Mouse (Mus musculus) cerebellum, adult (tissue): ENCODE results near the gene Ptbp1.

Experiments used
- ATAC-seq: cut with Nextera tagmentation; 2 replicates; pipeline ENCODE4 v1.9.2; 2017; ENCODE audit warnings: mild to moderate bottlenecking, moderate library complexity, mixed read lengths; ENCODE audit not compliant: insufficient number of reproducible peaks, low FRiP score, low TSS enrichment

Ptbp1 gene

DNA sequence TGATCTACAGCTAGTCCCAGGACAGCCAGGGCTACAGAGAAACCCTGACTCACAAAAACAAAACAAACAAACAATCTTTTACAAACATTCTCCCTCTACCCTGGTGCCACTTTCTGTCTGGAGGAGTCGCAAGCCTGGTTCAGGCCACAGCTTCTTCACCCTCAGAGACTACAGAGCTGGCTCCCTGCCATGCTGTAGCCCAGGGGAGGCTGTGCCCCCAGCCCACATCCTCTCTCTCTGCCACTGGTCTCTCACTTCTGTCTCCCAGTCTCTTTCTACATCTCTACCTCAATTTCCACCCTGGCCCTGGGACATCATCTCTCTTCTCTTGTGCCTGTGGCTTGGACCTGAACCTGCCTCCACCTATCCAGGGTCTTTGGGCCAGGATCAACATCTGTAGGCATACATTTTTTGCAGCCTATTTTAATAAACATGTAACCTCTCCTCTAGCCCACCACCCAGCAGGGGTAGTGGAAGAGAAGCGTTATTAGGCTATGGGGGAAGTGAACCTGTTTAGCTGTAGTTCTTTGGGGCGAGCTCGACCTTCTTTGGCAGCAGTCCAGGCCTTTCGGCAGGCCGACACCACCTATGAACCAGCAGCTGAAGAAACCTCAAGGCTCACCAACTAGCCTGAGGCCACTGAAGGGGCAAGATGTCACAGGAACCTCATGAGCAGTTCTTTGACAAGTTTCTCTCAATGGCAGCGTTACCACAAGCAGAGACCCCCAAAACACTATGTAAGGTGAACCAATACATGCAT, 22.0 kb upstream of the Ptbp1 start:
- no peak for ATAC-seq

DNA sequence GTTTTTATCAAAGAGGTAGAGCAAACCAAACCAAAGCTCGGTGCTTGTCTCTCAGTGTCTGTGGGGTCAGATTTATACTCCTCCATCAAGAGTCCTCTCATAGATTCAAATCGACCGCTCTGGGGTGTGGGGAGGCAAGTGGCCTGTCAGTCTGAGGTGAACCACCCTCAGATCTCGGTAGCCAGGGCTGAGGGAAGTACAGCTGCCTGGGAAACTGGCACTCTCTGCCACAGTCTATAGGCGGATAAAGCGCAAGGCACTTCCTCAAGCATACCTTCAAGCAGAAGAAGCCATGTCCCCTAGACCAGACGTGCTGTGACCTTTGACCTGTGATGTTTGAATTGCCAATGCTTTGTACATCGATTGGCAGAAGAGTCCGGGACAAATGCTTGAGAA, 21.4 kb upstream of the Ptbp1 start:
- ATAC-seq: no peak

DNA sequence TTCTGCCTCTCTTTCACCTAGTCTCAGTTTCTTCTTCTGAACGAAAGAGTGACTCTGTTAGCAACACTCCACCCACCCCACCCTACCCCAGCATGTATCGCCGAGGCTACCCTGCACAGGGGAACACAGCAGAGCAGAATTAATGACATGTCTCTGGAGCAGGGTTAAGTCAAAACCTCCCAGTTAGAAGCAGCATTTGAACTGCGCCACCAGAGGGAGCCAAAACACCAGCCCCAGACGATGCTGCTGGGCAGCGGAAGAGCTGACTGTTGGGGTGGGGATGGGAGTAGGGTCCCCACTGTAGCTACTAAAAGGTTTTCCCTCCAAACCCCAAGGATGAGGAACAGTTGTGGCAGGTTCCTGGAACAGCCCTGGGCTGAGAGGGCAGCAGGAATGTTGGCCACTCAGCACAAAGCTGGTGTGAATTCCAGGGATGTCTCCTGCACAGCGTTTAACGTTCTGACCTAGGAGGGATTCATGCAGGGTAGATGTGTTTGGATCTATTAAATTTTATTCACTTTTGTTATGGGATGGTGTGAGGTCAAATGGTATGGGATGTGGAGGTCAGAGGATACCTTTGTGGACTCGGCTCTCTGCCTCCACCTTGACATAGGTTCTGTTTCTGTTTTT, 19.3 kb upstream of the Ptbp1 start:
- ATAC-seq: peak; percentile 64; the same call in 1 of the 2 replicates

DNA sequence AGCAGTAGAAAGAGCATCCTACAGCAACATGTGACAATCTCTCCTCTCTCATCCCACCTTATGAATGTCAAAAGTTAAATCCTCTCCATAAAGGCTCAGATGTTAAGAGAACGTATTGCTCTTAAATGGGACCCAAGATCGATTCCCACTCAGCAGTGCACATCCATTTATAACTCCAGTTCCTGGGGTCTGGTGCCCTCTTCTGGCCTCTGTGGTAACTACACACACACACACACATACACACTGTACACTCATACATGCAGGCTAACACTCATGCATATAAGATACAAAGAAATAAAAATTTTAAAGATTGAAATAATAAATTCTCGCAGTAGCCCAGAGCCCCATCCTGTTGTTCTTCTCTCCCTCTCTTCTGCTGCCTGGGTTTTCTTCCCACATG, 17.3 kb upstream of the Ptbp1 start:
- ATAC-seq: no peak

DNA sequence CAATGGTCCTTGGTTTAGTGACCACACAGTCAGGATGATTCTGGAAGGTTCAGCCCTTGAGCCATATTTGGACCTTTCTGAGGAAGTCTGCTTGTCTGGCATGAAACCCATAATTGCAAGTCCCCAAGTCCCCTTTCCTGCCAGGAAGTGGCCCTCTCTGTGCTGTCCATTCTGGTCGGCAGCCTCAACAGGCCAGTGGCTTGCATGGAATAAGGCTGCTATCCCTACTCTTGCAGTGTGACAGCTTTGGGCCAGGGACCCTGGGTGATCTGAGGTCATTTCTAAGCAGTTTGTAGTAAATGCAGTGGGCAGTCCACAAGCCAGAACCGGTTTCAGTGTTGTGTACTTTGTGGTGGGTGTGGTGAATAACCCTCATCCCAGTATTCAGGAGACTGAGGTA, 16.1 kb upstream of the Ptbp1 start:
- ATAC-seq: no peak

DNA sequence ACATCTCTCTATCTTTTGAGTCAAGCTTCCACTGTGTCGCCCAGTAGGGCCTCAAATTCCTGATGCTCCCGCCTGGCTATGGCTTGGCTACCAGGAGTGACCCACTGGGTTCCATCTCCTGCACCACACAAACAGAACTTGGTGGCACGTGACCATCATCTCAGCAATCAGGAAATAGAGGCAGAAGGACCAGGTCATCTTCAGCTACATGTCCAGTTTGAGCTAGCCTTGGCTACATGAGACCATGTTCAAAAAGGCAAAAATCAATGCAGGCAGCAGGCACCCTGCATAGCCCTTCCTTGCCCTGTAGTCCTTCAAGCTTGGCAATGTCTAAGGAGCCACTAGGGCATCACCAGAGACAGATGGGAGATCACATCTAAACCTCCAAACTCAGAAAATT, 14.1 kb upstream of the Ptbp1 start:
- ATAC-seq: no peak

DNA sequence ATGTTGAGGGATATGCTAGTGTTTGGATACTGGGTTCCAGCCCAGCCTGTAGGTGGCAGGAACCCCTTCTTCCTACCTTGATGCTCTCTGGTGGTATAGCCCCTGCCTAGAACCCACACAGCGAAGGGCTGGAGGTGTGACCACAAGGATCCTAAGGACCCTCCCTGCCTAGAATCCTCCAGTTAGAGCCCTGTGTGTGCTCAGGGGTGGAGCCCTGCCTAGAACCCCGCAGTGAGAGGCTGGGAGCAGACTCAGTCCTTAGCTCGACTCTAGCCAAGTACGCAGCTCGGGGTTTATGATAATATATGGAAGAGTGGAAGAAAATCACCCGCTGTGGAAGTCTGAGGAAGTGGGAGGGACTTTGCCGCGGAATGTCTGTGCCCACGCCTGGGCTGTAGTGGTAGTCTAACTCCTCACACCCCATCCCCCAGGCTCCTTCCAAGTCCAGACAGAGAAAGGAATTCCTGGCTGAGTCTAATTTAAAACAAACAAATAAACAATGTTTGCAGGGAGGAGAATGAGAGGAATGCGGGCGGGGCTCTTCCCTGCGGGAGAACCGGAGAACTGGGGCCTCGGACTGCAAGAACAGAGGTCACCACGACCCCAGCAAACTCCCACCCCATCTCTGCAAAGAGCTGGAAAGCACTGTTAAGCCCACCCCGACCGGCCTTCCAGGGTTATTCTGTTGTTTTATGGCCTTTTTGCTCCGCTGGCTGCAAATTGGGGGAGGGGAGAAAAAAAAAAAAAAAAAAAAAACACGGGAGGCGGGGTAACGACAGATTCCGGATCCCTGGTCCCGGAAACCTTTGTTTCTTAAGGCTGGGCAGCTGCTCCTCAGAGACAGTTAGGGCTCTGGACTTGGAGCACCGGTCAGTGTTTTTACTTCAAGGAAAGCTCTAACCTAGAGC, 13.3 kb upstream of the Ptbp1 start:
- ATAC-seq: peak; percentile 80

DNA sequence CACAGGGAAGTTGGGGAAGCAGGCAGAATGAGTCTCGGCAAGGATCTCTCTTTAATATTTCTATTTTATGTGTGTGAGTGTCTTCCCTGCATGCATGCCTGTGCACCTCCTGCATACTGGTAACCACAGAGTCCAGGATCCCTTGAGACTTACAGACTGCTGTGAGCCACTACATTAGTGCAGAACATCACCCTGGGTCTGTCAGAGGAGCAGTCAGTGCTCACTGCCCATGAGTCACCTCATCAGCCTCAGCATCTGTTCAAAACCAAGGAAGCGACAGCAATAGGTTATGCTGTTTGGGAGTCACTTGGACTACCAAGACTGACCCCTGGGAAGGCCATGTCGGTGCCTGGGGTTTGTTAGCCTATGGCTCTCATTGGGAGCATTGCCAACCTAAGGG, 11.9 kb upstream of the Ptbp1 start:
- no peak for ATAC-seq

DNA sequence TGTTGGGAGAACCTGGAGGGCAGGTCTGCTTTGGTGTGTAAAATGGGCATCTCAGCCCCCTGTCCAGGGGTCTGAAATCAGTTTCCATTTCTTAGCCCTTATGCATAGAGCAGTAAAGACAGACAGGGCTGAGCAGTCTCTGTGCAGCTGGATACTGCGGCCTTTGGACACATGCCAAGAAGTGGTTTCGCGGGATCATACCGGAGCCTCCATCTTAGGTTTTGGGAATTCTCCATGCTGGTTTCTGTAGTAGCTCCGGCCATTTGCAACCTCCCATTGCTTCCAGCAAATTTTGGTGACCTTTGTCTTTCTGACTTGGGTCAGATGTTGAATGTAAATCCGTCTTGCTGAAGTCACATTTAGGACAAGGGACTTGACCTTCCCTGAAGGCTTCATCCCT, 10.8 kb upstream of the Ptbp1 start:
- no peak for ATAC-seq

DNA sequence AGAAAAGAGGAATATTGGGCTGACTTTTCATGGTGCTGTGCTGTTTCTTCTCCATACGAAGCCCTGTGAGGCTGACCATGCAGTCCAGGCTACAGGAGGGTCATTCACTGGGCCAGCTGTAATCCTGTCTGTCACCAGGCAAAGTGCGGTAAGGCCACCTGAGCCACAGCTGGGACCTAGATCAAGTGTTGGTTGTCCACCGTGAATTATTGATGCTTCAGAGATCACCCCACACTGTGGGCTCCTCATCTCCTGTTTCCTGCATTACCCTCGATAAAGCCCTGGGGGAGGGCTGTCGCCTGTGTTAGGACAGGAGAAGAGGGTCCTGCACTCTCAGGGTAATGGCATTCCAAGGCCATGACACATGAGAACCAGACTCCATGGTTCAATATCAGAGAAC, 7.7 kb upstream of the Ptbp1 start:
- ATAC-seq: no peak

DNA sequence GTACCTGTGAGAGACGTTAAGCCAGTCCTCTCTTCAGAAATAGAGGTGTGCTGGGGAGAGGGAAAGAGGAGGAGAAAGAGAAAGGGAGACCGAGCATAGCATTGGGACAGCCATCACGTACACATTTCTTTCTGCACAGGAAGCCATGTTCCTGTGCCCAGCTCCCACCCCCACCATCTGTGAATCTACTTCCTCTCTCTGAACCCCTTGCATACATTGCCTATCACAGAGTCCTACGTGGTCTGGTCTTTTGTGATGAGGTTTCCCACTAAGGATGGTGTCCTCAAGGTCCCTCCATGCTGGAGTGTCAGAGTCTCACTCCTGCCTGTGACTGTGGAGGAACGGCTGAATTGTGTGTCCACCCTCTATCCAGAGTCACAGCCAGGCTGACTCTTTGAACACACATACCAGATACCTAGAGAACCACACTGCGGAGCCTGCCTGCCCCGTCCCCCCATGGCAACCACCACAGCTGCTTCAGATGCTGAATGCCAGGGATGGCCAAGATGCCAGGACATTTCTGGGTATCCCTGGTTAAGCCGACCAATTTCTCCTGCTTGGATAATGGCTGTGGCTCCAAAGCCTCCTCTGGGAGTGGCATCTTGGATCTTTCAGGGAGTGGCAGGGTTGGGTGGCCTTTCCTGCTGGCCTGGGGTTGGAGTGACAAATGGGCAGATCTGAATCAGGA, 4.1 kb upstream of the Ptbp1 start:
- ATAC-seq: no peak

DNA sequence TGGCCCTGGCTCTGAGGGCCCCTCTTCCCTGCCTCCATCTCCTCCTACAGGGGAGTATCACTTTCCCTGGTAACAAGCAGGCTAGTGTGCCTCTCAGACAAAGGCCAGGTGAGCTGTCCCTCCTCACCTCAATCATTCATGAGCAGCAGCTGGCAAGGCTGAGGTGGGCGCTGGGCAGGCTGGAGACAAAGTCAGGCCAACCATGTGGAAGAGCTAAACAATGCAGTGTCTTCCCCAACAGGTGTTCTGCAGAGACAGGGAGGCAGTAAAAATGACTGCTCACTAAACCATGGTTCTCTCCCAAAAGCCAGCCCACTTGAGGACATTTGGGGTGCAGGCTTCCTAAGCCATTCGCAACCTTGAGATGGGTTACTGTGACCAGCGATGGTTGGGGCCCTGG, 2.6 kb upstream of the Ptbp1 start:
- no peak for ATAC-seq

DNA sequence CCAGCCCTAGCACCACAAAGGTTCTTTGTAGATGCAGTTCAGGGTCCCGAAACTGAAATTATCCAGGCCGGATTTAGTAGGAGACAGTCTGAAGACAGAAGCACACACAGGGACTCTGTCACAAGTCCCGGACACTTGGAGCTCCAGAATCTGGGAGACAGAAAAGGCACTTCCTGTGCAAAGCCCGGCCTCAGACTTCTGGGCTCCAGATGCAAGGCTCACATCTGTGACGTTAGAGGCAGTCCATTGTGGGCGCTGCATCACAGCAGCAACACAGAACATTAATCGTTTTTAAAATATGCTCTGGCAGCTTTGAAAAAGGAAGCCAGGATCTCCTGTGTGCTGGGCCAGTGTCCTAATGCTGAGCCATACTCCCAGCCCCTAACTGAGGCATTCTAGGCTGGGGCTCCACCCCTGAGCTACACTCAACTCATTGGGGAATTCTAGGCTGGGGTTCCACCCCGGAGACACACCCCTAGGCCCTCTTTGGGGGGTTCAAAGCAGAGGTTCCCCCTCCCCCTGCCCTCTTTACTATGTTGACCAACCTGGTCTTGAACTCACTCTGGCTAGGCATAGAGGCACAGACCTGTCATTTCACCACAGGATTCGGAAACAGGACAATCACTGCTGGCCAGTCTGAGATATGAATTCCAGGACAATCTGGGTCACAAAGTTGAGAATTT, 2.0 kb upstream of the Ptbp1 start:
- no peak for ATAC-seq

DNA sequence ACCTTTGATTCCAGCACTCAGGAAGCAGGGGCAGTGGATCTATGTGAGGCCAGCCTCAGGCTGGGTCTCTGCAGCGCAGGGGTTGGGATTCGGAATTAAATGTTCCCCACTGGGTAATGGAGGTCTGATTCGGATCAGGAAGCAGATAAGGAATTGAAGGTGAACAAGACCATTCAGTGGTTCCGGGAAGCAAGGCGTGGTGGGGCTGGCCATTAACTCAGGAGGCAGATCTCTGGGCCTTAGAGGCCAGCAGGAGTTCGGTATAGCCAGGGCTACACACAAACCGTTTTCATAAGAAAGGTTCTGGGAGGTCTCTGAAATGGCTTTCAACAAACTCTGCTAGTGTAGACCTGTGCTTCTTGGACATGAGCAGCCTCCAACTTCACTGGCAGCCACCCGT, 1.4 kb upstream of the Ptbp1 start:
- ATAC-seq: no peak

DNA sequence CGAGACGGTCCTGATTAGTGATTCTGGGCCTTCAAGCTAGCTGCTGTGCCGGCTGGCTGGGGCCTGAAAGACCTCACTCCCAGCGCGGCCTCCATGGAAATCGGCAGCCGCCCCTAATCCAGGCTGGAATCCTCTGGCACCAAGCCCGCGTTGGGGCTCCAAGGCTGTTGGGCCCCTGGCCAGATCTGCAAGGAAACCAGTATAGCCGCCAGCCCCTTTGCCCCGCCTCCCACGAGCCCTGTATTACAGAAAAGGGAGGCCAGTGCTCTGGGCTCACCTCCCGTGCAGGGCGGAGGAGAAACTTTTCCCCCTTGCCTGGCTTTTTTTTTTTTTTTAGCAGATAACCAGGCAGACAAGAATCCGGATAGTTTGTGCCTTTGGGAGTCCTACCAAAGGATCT, 835 bp upstream of the Ptbp1 start:
- no peak for ATAC-seq

DNA sequence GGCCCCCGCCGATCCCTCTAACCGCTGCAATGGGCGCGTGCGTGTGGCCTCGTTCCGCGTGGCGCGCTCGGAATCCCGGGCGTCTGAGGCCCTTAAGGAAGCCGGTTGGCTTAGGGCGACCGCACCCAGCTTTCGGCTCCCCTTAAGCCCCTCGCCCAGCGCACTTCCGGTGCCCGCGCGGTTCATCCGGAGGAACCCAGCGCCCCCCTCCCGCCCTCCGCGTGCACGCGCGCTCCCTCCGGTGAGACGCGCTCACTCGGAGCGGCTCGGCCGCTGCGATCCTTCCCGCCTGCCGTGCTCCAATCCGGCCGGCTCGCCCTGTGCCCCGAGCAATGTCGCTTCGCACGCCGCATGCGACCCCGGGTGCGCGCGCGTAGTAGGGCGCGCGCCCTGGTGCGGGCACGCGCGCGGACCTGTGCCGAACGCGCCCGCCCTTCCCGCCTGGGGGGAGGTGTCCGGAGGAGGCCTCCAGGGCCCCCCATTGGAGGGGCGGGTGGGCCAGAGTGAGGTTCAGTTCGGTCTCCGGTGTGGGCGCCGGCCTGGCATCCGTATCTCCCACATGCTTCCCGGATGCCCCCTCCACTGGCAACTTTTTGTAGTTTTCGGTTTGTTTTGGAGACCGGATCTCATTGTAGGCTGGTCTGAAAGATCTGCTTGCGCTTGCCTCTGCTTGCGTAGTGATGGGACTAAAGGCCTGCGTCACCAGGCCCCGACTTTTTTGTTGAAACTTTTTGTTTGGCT, 744 bp downstream of the Ptbp1 start:
- ATAC-seq: no peak

DNA sequence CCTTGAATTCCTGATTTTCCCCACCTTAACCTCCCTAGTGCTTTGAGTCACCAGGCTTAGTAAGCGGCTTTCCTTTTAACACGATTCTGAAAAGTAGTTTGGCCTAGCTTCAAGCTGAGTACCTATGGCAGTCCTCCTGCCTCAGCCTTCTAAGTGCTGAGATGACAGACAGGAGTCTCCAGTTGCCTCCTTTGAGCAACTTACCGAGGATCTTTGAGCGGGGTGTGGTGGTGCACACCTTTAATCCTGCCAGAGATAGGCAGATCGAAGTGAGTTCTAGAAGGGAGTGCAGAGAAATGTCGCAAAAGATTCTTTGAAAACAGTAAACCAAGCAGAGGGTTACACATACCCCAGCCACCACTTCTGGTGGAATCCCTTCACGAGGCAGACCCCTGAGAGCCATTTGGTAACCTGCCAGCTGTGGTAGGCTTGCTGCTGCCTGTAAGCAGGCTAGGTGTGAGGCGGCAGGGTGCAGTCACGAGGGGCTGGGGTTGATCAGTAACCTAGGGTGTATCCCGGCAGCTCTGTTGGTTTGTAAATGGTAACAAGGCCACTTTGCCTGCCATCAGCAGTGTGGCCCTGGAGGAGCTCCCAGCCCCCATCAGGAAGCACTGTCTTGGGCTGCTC, 1.4 kb downstream of the Ptbp1 start:
- no peak for ATAC-seq

DNA sequence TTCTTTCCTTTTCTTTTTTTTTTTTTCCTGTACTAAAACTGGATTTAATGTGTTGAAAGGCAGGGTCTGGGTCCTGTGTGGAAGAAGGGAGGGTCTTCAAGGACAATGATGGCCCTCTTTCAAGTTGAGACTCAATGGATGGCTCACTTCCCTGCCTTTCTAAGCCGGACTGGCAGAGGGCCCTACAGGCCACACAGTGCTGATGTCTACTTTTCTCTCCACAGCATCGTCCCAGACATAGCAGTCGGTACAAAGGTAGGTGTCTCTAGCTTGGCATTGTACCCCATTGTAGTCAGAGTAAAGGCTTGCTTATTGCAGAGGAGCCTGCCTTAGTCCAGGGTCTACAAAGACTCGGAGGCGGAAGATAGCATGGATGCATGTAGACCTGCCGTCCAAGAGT, 2.1 kb downstream of the Ptbp1 start:
- ATAC-seq: no peak
